Mouse (Mus musculus) liver, embryonic 14.5 days (tissue): ENCODE data around the gene Bmpr1b.

Experiments
- CTCF ChIP-seq: IDR thresholded peaks from 2 replicates; pipeline ENCODE4 v1.5.1; 2016; ENCODE audit warnings: antibody characterized with exemption, low read depth, control low read depth
- EP300 ChIP-seq: IDR thresholded peaks from 2 replicates; pipeline ENCODE4 v1.6.1; 2016; ENCODE audit warnings: antibody characterized with exemption, low read depth

DNA sequence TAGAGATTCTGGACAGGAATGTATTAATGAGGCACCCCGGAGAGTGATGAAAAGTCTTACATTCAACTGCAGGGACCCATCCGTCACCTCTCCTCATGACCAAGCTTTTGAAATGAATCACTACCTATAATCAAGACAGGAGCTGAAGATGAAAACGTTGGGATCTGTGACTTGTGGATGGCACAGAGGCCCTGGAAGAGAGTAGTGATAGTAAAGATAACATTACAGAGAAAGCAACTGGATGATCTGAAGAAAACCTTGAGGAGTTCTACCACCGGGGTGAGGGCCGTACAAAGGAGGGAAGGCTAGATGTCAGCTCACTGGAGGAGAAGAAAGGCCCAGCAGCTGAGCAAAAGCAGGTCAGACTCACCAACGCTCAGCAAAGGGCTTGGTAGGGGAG, 120.7 kb downstream of the Bmpr1b start:
- TF ChIP-seq EP300: no peak
- TF ChIP-seq CTCF: no peak
